Mouse (Mus musculus) embryonic fibroblast, embryonic 13.5 days (primary cell): ENCODE results near the gene Pbx4. TPM values are rescaled to one million over a fixed set of nuclear protein-coding genes. Genes with fewer than 3 reads are reported as not detected.

Source experiments
- H3K27ac ChIP-seq: 2 replicates; pipeline ENCODE4 v1.5.1; 2012; ENCODE audit warnings: low read length, control low read depth, inconsistent platforms; ENCODE audit not compliant: insufficient read depth
- H3K4me1 ChIP-seq: 2 replicates; pipeline ENCODE4 v1.6.1; 2011; ENCODE audit warnings: low read length; ENCODE audit not compliant: control insufficient read depth, insufficient read depth
- H3K4me3 ChIP-seq: 2 replicates; pipeline ENCODE4 v1.5.1; 2011; ENCODE audit warnings: mild to moderate bottlenecking, control low read depth, low read length; ENCODE audit not compliant: insufficient read depth
- CTCF ChIP-seq: IDR thresholded peaks from 2 replicates; pipeline ENCODE4 v1.5.1; 2011; ENCODE audit warnings: mild to moderate bottlenecking, control low read depth, low read length, moderate library complexity, borderline replicate concordance; ENCODE audit not compliant: insufficient read depth
- POLR2A ChIP-seq: IDR thresholded peaks from 2 replicates; pipeline ENCODE4 v1.6.1; 2011; ENCODE audit warnings: low read depth, mild to moderate bottlenecking, control low read depth, low read length, moderate library complexity
- polyA plus RNA-seq: library from polyadenylated mRNA; stranded (reverse); fragments of >200 nt; gene quantifications from 2 replicates; pipeline ENCODE4 v1.2.4, GENCODE M21; 2011; ENCODE audit warnings: low read depth; ENCODE audit not compliant: missing spikeins, insufficient read length

Pbx4 gene
- polyA plus RNA-seq, 1 experiment, result 3.6 TPM

- TF ChIP-seq POLR2A (no peak), CTCF (no peak)
- Histone ChIP-seq H3K27ac (peak overlapping the region; percentile 39; the same call in 1 of the 2 replicates), H3K4me3 (no peak overlapping the region), H3K4me1 (peaks cover 19% of the 10 kb centered on the region)
Observed at GRCm38 (mm10) chr8:69906260-69906659, 74.0 kb downstream of the Pbx4 start.

- TF ChIP-seq CTCF (no peak), POLR2A (no peak)
- Histone ChIP-seq H3K4me1 (peaks cover 19% of the 10 kb centered on the region), H3K4me3 (no peak overlapping the region), H3K27ac (peak overlapping the region; percentile 48)
Observed at GRCm38 (mm10) chr8:69907106-69907505, 74.8 kb downstream of the Pbx4 start.

- H3K4me3 ChIP-seq, result no peak overlapping the region
- no peak overlapping the region for H3K27ac ChIP-seq
- H3K4me1 ChIP-seq, result peaks cover 10% of the 10 kb centered on the region; the same call in 1 of the 2 replicates
- TF ChIP-seq POLR2A (no peak), CTCF (no peak)
Observed at GRCm38 (mm10) chr8:69911917-69912316, 79.6 kb downstream of the Pbx4 start.

- Histone ChIP-seq H3K4me1 (peaks cover 4% of the 10 kb centered on the region; the same call in 1 of the 2 replicates), H3K27ac (no peak overlapping the region), H3K4me3 (no peak overlapping the region)
- TF ChIP-seq POLR2A (no peak), CTCF (no peak)
Observed at GRCm38 (mm10) chr8:69912478-69913074, 80.3 kb downstream of the Pbx4 start.

GRCm38 (mm10) chr8:69914526-69914925 lies 82.2 kb downstream of the Pbx4 start:
- TF ChIP-seq CTCF (no peak), POLR2A (no peak)
- Histone ChIP-seq H3K4me1 (no peaks in the 10 kb centered on the region), H3K4me3 (no peak overlapping the region)

GRCm38 (mm10) chr8:69915748-69916147 lies 83.5 kb downstream of the Pbx4 start:
- no peak overlapping the region for H3K4me3 ChIP-seq
- no peak overlapping the region for H3K27ac ChIP-seq
- peaks cover 8% of the 10 kb centered on the region for H3K4me1 ChIP-seq
- no peak for TF ChIP-seq CTCF
- TF ChIP-seq POLR2A, result no peak

More at GRCm38 (mm10) chr8:69914526-69914925, 82.2 kb downstream of the Pbx4 start:
- no peak overlapping the region for H3K27ac ChIP-seq

- Histone ChIP-seq H3K4me3 (no peak overlapping the region), H3K27ac (no peak overlapping the region), H3K4me1 (peaks cover 13% of the 10 kb centered on the region)
- TF ChIP-seq POLR2A (no peak), CTCF (no peak)
Observed at GRCm38 (mm10) chr8:69918506-69918905, 86.2 kb downstream of the Pbx4 start.

GRCm38 (mm10) chr8:69919010-69919409 lies 86.7 kb downstream of the Pbx4 start:
- TF ChIP-seq POLR2A, result no peak
- TF ChIP-seq CTCF, result no peak
- peak overlapping the region; percentile 1; the same call in 1 of the 2 replicates for H3K27ac ChIP-seq
- H3K4me1 ChIP-seq, result peaks cover 16% of the 10 kb centered on the region
- H3K4me3 ChIP-seq, result no peak overlapping the region

GRCm38 (mm10) chr8:69919876-69920662 lies 87.8 kb downstream of the Pbx4 start:
- Histone ChIP-seq H3K4me1 (peaks cover 16% of the 10 kb centered on the region), H3K4me3 (no peak overlapping the region), H3K27ac (peak overlapping the region; percentile 53)
- TF ChIP-seq CTCF (no peak), POLR2A (no peak)

GRCm38 (mm10) chr8:69921141-69921540 lies 88.8 kb downstream of the Pbx4 start:
- Histone ChIP-seq H3K27ac (no peak overlapping the region), H3K4me3 (no peak overlapping the region), H3K4me1 (peaks cover 16% of the 10 kb centered on the region)
- TF ChIP-seq CTCF, result no peak
- no peak for TF ChIP-seq POLR2A

Other genes starting within 250 kb of the Pbx4 start
- gene Zfp868, start 206.9 kb upstream of the Pbx4 start, polyA plus RNA-seq, result 8.8 and 13.2 TPM in 2 replicates
- 2.5 and 2.7 TPM in 2 replicates for gene Zfp964, start 178.0 kb upstream of the Pbx4 start, polyA plus RNA-seq
- 18.1 and 24.1 TPM in 2 replicates for gene Zfp869, start 121.8 kb upstream of the Pbx4 start, polyA plus RNA-seq
- 2.8 and 3.0 TPM in 2 replicates for gene Zfp963, start 82.5 kb upstream of the Pbx4 start, polyA plus RNA-seq
- 0.90 and 1.3 TPM in 2 replicates for gene Gm20422, start 57.6 kb upstream of the Pbx4 start, polyA plus RNA-seq
- 27.1 and 28.0 TPM in 2 replicates for gene Atp13a1, start 41.3 kb upstream of the Pbx4 start, polyA plus RNA-seq
- gene Zfp866, start 41.3 kb upstream of the Pbx4 start, polyA plus RNA-seq, result 22.9 and 31.2 TPM in 2 replicates
- gene Gmip, start 23.8 kb upstream of the Pbx4 start, polyA plus RNA-seq, result 13.5 and 15.9 TPM in 2 replicates
- gene Lpar2, start 10.1 kb upstream of the Pbx4 start, polyA plus RNA-seq, result 2.9 and 4.0 TPM in 2 replicates
- gene Cilp2, start 55.2 kb downstream of the Pbx4 start, polyA plus RNA-seq, result not detected in 2 replicates
- gene Tssk6, start 69.7 kb downstream of the Pbx4 start, polyA plus RNA-seq, result 0.39 and 0.50 TPM in 2 replicates
- gene Ndufa13, start 70.1 kb downstream of the Pbx4 start, polyA plus RNA-seq, result 62.9 and 77.5 TPM in 2 replicates
- not detected in 2 replicates for gene Yjefn3, start 70.2 kb downstream of the Pbx4 start, polyA plus RNA-seq
- 63.8 and 67.2 TPM in 2 replicates for gene Gatad2a, start 163.9 kb downstream of the Pbx4 start, polyA plus RNA-seq
- 25.8 and 31.6 TPM in 2 replicates for gene Mau2, start 210.2 kb downstream of the Pbx4 start, polyA plus RNA-seq
- gene Sugp1, start 210.3 kb downstream of the Pbx4 start, polyA plus RNA-seq, result 20.5 and 23.9 TPM in 2 replicates
- 1.0 TPM in 2 replicates for gene Tm6sf2, start 240.4 kb downstream of the Pbx4 start, polyA plus RNA-seq